Mouse (Mus musculus) limb, embryonic 13.5 days (tissue): ENCODE data around the gene Nfe2. TPM values are rescaled to one million over a fixed set of nuclear protein-coding genes. Genes with fewer than 3 reads are reported as not detected.
"Not testable (repeated sequence)": the region's sequence is repeated elsewhere in the genome, so short reads cannot be mapped to it uniquely, and the experiment has no call there.

ENCODE experiments used
- ATAC-seq: fragments of 200-750 bp; cut with Nextera tagmentation; 2 replicates; pipeline ENCODE4 v1.8.0; 2017; ENCODE audit warnings: low read depth, moderate number of reproducible peaks, moderate TSS enrichment; ENCODE audit not compliant: low FRiP score
- H3K27ac ChIP-seq: fragments of 300-500 bp; sonication (generic); 2 replicates; pipeline ENCODE4 v1.5.1; 2015; ENCODE audit warnings: inconsistent platforms, mild to moderate bottlenecking, moderate library complexity
- H3K27me3 ChIP-seq: fragments of 300-500 bp; sonication (generic); 2 replicates; pipeline ENCODE4 v1.6.1; 2015; ENCODE audit warnings: mild to moderate bottlenecking, inconsistent platforms
- H3K36me3 ChIP-seq: fragments of 300-500 bp; sonication (generic); 2 replicates; pipeline ENCODE4 v1.6.1; 2015; ENCODE audit warnings: inconsistent platforms, mild to moderate bottlenecking, moderate library complexity
- H3K4me1 ChIP-seq: fragments of 300-500 bp; sonication (generic); 2 replicates; pipeline ENCODE4 v1.6.1; 2015; ENCODE audit warnings: inconsistent platforms
- H3K4me2 ChIP-seq: fragments of 300-500 bp; sonication (generic); replicated peaks from 2 replicates; pipeline ENCODE4 v1.6.1; 2015; ENCODE audit warnings: inconsistent platforms, mild to moderate bottlenecking, moderate library complexity
- H3K4me3 ChIP-seq: fragments of 300-500 bp; sonication (generic); 2 replicates; pipeline ENCODE4 v1.5.1; 2015; ENCODE audit warnings: moderate library complexity, mild to moderate bottlenecking, inconsistent platforms
- H3K9ac ChIP-seq: fragments of 300-500 bp; sonication (generic); 2 replicates; pipeline ENCODE4 v1.6.1; 2015; ENCODE audit warnings: mild to moderate bottlenecking, inconsistent platforms
- H3K9me3 ChIP-seq: fragments of 300-500 bp; sonication (generic); 2 replicates; pipeline ENCODE4 v1.6.1; 2016; ENCODE audit warnings: inconsistent platforms
- WGBS: fragments of 180-500 bp; shearing (Covaris S2); methylation state at CpG from one replicate; pipeline ENCODE4 v1.1.7; 2015; 5-methylcytosine and 5-hydroxymethylcytosine counted together
- polyA plus RNA-seq: library from polyadenylated mRNA; unstranded; fragments of >200 nt; fragmentation: Nextera tagmentation; extraction: Ambion mirVana; gene quantifications from 2 replicates; pipeline ENCODE4 v1.2.1, GENCODE M21; 2015

Gene Nfe2
- polyA plus RNA-seq, 1 experiment from 2014 or later = 2.8 TPM

GRCm38 (mm10) chr15:103259989-103260388, 1.8 kb upstream of the Nfe2 start:
- Histone ChIP-seq H3K9ac (no peak overlapping the region), H3K27ac (no peak overlapping the region), H3K36me3 (no peaks in the 10 kb centered on the region), H3K4me3 (no peak overlapping the region), H3K4me2 (no peak overlapping the region), H3K9me3 (no peaks in the 10 kb centered on the region), H3K4me1 (peaks cover 21% of the 10 kb centered on the region), H3K27me3 (0 out of 2 replicates have a peak, but pooled peaks cover 9% of the 10 kb centered on the region)
- no peak for ATAC-seq
- WGBS = 46% methylated on average over 1 of the region's 1 CpGs

- Histone ChIP-seq H3K9me3 (no peaks in the 10 kb centered on the region), H3K27ac (no peak overlapping the region), H3K9ac (no peak overlapping the region), H3K27me3 (0 out of 2 replicates have a peak, but pooled peaks cover 9% of the 10 kb centered on the region), H3K4me2 (no peak overlapping the region), H3K36me3 (no peaks in the 10 kb centered on the region), H3K4me1 (peaks cover 28% of the 10 kb centered on the region), H3K4me3 (no peak overlapping the region)
- WGBS = 87% methylated on average over 5 of the region's 5 CpGs
- no peak for ATAC-seq
Observed at GRCm38 (mm10) chr15:103259162-103259561, 959 bp upstream of the Nfe2 start.

GRCm38 (mm10) chr15:103256210-103256986, 1.8 kb downstream of the Nfe2 start:
- no peaks in the 10 kb centered on the region for H3K36me3 ChIP-seq
- 91% methylated on average over 6 of the region's 6 CpGs for WGBS
- no peak for ATAC-seq
- H3K4me3 ChIP-seq = no peak overlapping the region
- H3K27me3 ChIP-seq = 0 out of 2 replicates have a peak, but pooled peaks cover 9% of the 10 kb centered on the region
- no peak overlapping the region for H3K9ac ChIP-seq
- H3K27ac ChIP-seq = no peak overlapping the region
- no peak overlapping the region for H3K4me2 ChIP-seq
- peaks cover 28% of the 10 kb centered on the region for H3K4me1 ChIP-seq
- H3K9me3 ChIP-seq = no peaks in the 10 kb centered on the region

GRCm38 (mm10) chr15:103255169-103255568, 3.0 kb downstream of the Nfe2 start:
- H3K27ac ChIP-seq = no peak overlapping the region
- peak overlapping the region; percentile 92 for H3K4me2 ChIP-seq
- H3K9ac ChIP-seq = peak overlapping the region; percentile 72
- H3K9me3 ChIP-seq = no peaks in the 10 kb centered on the region
- H3K4me3 ChIP-seq = peak overlapping the region; percentile 50
- H3K36me3 ChIP-seq = no peaks in the 10 kb centered on the region
- 0 out of 2 replicates have a peak, but pooled peaks cover 9% of the 10 kb centered on the region for H3K27me3 ChIP-seq
- H3K4me1 ChIP-seq = peaks cover 26% of the 10 kb centered on the region
- ATAC-seq = peak; percentile 66
- under 1% methylated on average over 25 of the region's 25 CpGs for WGBS

- H3K27ac ChIP-seq = no peak overlapping the region
- peaks cover 18% of the 10 kb centered on the region for H3K4me1 ChIP-seq
- 0 out of 2 replicates have a peak, but pooled peaks cover 9% of the 10 kb centered on the region for H3K27me3 ChIP-seq
- no peak for ATAC-seq
- H3K9me3 ChIP-seq = no peaks in the 10 kb centered on the region
- WGBS = 95% methylated on average over 1 of the region's 1 CpGs
- no peak overlapping the region for H3K9ac ChIP-seq
- H3K4me3 ChIP-seq = no peak overlapping the region
- no peak overlapping the region for H3K4me2 ChIP-seq
- H3K36me3 ChIP-seq = peaks cover 11% of the 10 kb centered on the region
Observed at GRCm38 (mm10) chr15:103253352-103253751, 4.9 kb downstream of the Nfe2 start.

GRCm38 (mm10) chr15:103252660-103253059, 5.5 kb downstream of the Nfe2 start:
- no peak overlapping the region for H3K4me2 ChIP-seq

GRCm38 (mm10) chr15:103251595-103251994, 6.6 kb downstream of the Nfe2 start:
- peaks cover 13% of the 10 kb centered on the region for H3K4me1 ChIP-seq
- no peak overlapping the region for H3K4me3 ChIP-seq
- no peaks in the 10 kb centered on the region for H3K9me3 ChIP-seq
- H3K4me2 ChIP-seq = no peak overlapping the region
- H3K27ac ChIP-seq = no peak overlapping the region
- no peak for ATAC-seq
- H3K27me3 ChIP-seq = no peaks in the 10 kb centered on the region
- WGBS = 50% methylated on average over 1 of the region's 1 CpGs
- no peak overlapping the region for H3K9ac ChIP-seq
- peaks cover 28% of the 10 kb centered on the region for H3K36me3 ChIP-seq

More at GRCm38 (mm10) chr15:103252660-103253059, 5.5 kb downstream of the Nfe2 start:
- no peak overlapping the region for H3K27ac ChIP-seq
- H3K36me3 ChIP-seq = peaks cover 18% of the 10 kb centered on the region
- 84% methylated on average over 3 of the region's 3 CpGs for WGBS
- H3K9me3 ChIP-seq = no peaks in the 10 kb centered on the region
- peaks cover 13% of the 10 kb centered on the region for H3K4me1 ChIP-seq
- no peak for ATAC-seq
- no peak overlapping the region; the same call in 1 of the 2 replicates for H3K9ac ChIP-seq
- no peak overlapping the region for H3K4me3 ChIP-seq
- 0 out of 2 replicates have a peak, but pooled peaks cover 3% of the 10 kb centered on the region for H3K27me3 ChIP-seq

GRCm38 (mm10) chr15:103250195-103250740, 7.9 kb downstream of the Nfe2 start:
- H3K27ac ChIP-seq = peak overlapping the region; percentile 40

GRCm38 (mm10) chr15:103249511-103249910, 8.7 kb downstream of the Nfe2 start:
- H3K4me2 ChIP-seq, H3K4me3 ChIP-seq, H3K9ac ChIP-seq, H3K27ac ChIP-seq, H3K27me3 ChIP-seq, H3K9me3 ChIP-seq, ATAC-seq: not testable (repeated sequence)
- Histone ChIP-seq H3K4me1 (peaks cover 12% of the 10 kb centered on the region), H3K36me3 (peaks cover 45% of the 10 kb centered on the region)
- 86% methylated on average over 6 of the region's 6 CpGs for WGBS

More at GRCm38 (mm10) chr15:103250195-103250740, 7.9 kb downstream of the Nfe2 start:
- WGBS = 32% methylated on average over 2 of the region's 2 CpGs
- Histone ChIP-seq H3K4me1 (peaks cover 16% of the 10 kb centered on the region), H3K4me3 (no peak overlapping the region), H3K9ac (no peak overlapping the region; the same call in 1 of the 2 replicates), H3K36me3 (peaks cover 40% of the 10 kb centered on the region), H3K27me3 (no peaks in the 10 kb centered on the region), H3K9me3 (no peaks in the 10 kb centered on the region), H3K4me2 (no peak overlapping the region)
- ATAC-seq = no peak

GRCm38 (mm10) chr15:103248401-103249313, 9.5 kb downstream of the Nfe2 start:
- H3K27ac ChIP-seq = peak overlapping the region; percentile 10; the same call in 1 of the 2 replicates
- H3K36me3 ChIP-seq = peaks cover 49% of the 10 kb centered on the region
- H3K4me2 ChIP-seq = no peak overlapping the region
- 85% methylated on average over 28 of the region's 28 CpGs for WGBS
- ATAC-seq = no peak
- no peaks in the 10 kb centered on the region for H3K9me3 ChIP-seq
- no peaks in the 10 kb centered on the region for H3K27me3 ChIP-seq
- no peak overlapping the region for H3K4me3 ChIP-seq
- H3K9ac ChIP-seq = no peak overlapping the region
- peaks cover 14% of the 10 kb centered on the region for H3K4me1 ChIP-seq

GRCm38 (mm10) chr15:103247782-103248400, 10.3 kb downstream of the Nfe2 start:
- Histone ChIP-seq H3K27ac (no peak overlapping the region), H3K27me3 (no peaks in the 10 kb centered on the region), H3K9me3 (no peaks in the 10 kb centered on the region), H3K36me3 (peaks cover 57% of the 10 kb centered on the region), H3K4me1 (peaks cover 21% of the 10 kb centered on the region), H3K4me3 (no peak overlapping the region), H3K4me2 (no peak overlapping the region), H3K9ac (no peak overlapping the region)
- no peak for ATAC-seq
